Mouse (Mus musculus) brown adipose tissue, adult 24 weeks (tissue): ENCODE data around the gene Mup11. TPM values are rescaled to one million over a fixed set of nuclear protein-coding genes. Genes with fewer than 3 reads are reported as not detected.
"Not testable (repeated sequence)": the region's sequence is repeated elsewhere in the genome, so short reads cannot be mapped to it uniquely, and the experiment has no call there.

Experiments
- H3K27ac ChIP-seq: fragments of 200-500 bp; replicated peaks from 2 replicates; pipeline ENCODE4 v1.5.1; 2012; ENCODE audit warnings: low read depth, mild to moderate bottlenecking, low read length
- H3K4me1 ChIP-seq: fragments of 200-500 bp; 2 replicates; pipeline ENCODE4 v1.6.1; 2012; ENCODE audit warnings: low read length, mixed read lengths; ENCODE audit not compliant: control insufficient read depth, insufficient read depth, insufficient read length
- H3K4me3 ChIP-seq: fragments of 200-500 bp; 2 replicates; pipeline ENCODE4 v1.5.1; 2012; ENCODE audit warnings: low read depth, mild to moderate bottlenecking, low read length, moderate library complexity; ENCODE audit not compliant: insufficient read depth
- polyA plus RNA-seq: library from polyadenylated mRNA; stranded (reverse); fragments of >200 nt; gene quantifications from 2 replicates; pipeline ENCODE4 v1.2.4, GENCODE M21; 2012; ENCODE audit not compliant: missing spikeins, insufficient read depth, insufficient read length

Mup11 gene
- 2.8 TPM in 1 of 2 replicates, not detected in the other for polyA plus RNA-seq

GRCm38 (mm10) chr4:60662311-60662710 lies at the start of gene Mup11:
Gene Mup11, minus strand, starts transcription at chr4:60662411.
- not testable (repeated sequence) for H3K4me3 ChIP-seq, H3K4me1 ChIP-seq, H3K27ac ChIP-seq

Other genes starting within 250 kb of the Mup11 start
- gene Mup9, start 240.5 kb downstream of the Mup11 start, polyA plus RNA-seq = 3.3 TPM in 1 of 2 replicates, not detected in the other
- not detected in 2 replicates for gene Mup1, start 160.5 kb downstream of the Mup11 start, polyA plus RNA-seq
- not detected in 2 replicates for gene Mup10, start 80.2 kb downstream of the Mup11 start, polyA plus RNA-seq
- not detected in 2 replicates for gene Mup12, start 78.9 kb upstream of the Mup11 start, polyA plus RNA-seq
- gene Mup22, start 159.1 kb upstream of the Mup11 start, polyA plus RNA-seq = 4.7 and 20.9 TPM in 2 replicates